Mouse (Mus musculus) embryo, embryonic 11 days (tissue): ENCODE measurements at regions not wholly inside any gene's neighbourhood (a gene's known extent, or its start where the extent isn't known, plus 50 kb on each side); places are given as distances from the start of the nearest gene placed in this dataset.

Source experiments
- DNase-seq: peaks from one replicate; pipeline ENCODE4 v3.0.0-alpha.2; 2015

GRCm38 (mm10) chr3:131922733-131923132, 162.4 kb upstream of the Dkk2 start:
- no peak for DNase-seq

GRCm38 (mm10) chr3:131940896-131941295, 144.2 kb upstream of the Dkk2 start:
- DNase-seq, result peak; percentile 61

GRCm38 (mm10) chr3:131941961-131942753, 142.9 kb upstream of the Dkk2 start:
- DNase-seq, result peak; percentile 29

- DNase-seq, result no peak
These were observed 141.7 kb upstream of the Dkk2 start for GRCm38 (mm10) chr3:131943436-131943835.

- DNase-seq, result no peak
These were observed 129.3 kb upstream of the Dkk2 start for GRCm38 (mm10) chr3:131955771-131956170.

GRCm38 (mm10) chr3:131960636-131961035, 124.5 kb upstream of the Dkk2 start:
- DNase-seq, result no peak

- no peak for DNase-seq
These were observed 123.5 kb upstream of the Dkk2 start for GRCm38 (mm10) chr3:131961571-131961970.

GRCm38 (mm10) chr3:131962870-131963269, 122.2 kb upstream of the Dkk2 start:
- DNase-seq, result no peak

- DNase-seq, result no peak
These were observed 120.1 kb upstream of the Dkk2 start for GRCm38 (mm10) chr3:131964952-131965351.

GRCm38 (mm10) chr3:131965456-131966160, 119.5 kb upstream of the Dkk2 start:
- peak; percentile 53 for DNase-seq

- DNase-seq, result peak; percentile 13
These were observed 117.8 kb upstream of the Dkk2 start for GRCm38 (mm10) chr3:131967288-131967687.

- no peak for DNase-seq
These were observed 114.3 kb upstream of the Dkk2 start for GRCm38 (mm10) chr3:131970827-131971226.

- DNase-seq, result peak; percentile 86
These were observed 109.0 kb upstream of the Dkk2 start for GRCm38 (mm10) chr3:131975940-131976628.

GRCm38 (mm10) chr3:131983292-131983691, 101.8 kb upstream of the Dkk2 start:
- DNase-seq, result no peak

- no peak for DNase-seq
These were observed 86.1 kb upstream of the Dkk2 start for GRCm38 (mm10) chr3:131998838-131999613.

- no peak for DNase-seq
These were observed 78.9 kb upstream of the Dkk2 start for GRCm38 (mm10) chr3:132006191-132006590.

- no peak for DNase-seq
These were observed 78.2 kb upstream of the Dkk2 start for GRCm38 (mm10) chr3:132006912-132007311.

- no peak for DNase-seq
These were observed 77.7 kb upstream of the Dkk2 start for GRCm38 (mm10) chr3:132007356-132007755.

- no peak for DNase-seq
These were observed 69.9 kb upstream of the Dkk2 start for GRCm38 (mm10) chr3:132015205-132015604.

GRCm38 (mm10) chr3:132017485-132018261, 67.4 kb upstream of the Dkk2 start:
- peak; percentile 35 for DNase-seq

GRCm38 (mm10) chr3:132018505-132018904, 66.6 kb upstream of the Dkk2 start:
- DNase-seq, result no peak

- DNase-seq, result no peak
These were observed 63.1 kb upstream of the Dkk2 start for GRCm38 (mm10) chr3:132022032-132022431.
